Mouse (Mus musculus) G1E (cell line): Measurements from ENCODE around the gene Myo18a.

Experiments
- CTCF ChIP-seq: IDR thresholded peaks from 2 replicates; pipeline ENCODE4 v1.5.1; 2012; ENCODE audit warnings: low read depth, low read length, inconsistent platforms, mixed read lengths
- GATA2 ChIP-seq: IDR thresholded peaks from 2 replicates; pipeline ENCODE4 v1.6.1; 2012; ENCODE audit warnings: low read depth, low read length, inconsistent platforms, borderline replicate concordance

- TF ChIP-seq GATA2 (no peak), CTCF (no peak)
These were observed 127.7 kb downstream of the Myo18a start for GRCm38 (mm10) chr11:77890648-77891258.
